Mouse (Mus musculus): ENCODE data around the gene Fam135a. TPM values are rescaled to one million over a fixed set of nuclear protein-coding genes. Genes with fewer than 3 reads are reported as not detected.

Fam135a gene
- total and polyA plus RNA-seq, 3 experiments = not detected

- no peak for TF ChIP-seq ZNF384 (IDR thresholded peaks at IDR 0.05; ENCODE audit: low read depth, low read length)
- no peak for TF ChIP-seq MYB (IDR thresholded peaks at IDR 0.05; ENCODE audit: low read depth, low read length)
- TF ChIP-seq ZMIZ1 (IDR thresholded peaks at IDR 0.05; ENCODE audit: low read depth, low read length) = no peak
- no peak for TF ChIP-seq ETS1 (IDR thresholded peaks at IDR 0.05; ENCODE audit: low read depth, low read length)
- Histone ChIP-seq H3K4me3 (ENCODE audit: control insufficient read depth in 1 of 2, insufficient read depth in 1 of 2, low read depth in 2 of 2, low read length in 2 of 2) (no peak overlapping the region), H3K9me3 (replicated peaks; ENCODE audit: insufficient read depth, low read length) (no peaks in the 10 kb centered on the region), H3K4me1 (ENCODE audit: control insufficient read depth in 1 of 2, insufficient read depth in 2 of 2, low read length in 2 of 2) (no peaks in the 10 kb centered on the region), H3K27me3 (ENCODE audit: control insufficient read depth in 1 of 2, insufficient read depth in 2 of 2, low read length in 2 of 2) (peaks cover 3 to 9% of the 10 kb centered on the region in 2 experiments; a peak in 3 of 4 replicates), H3K27ac (ENCODE audit: control insufficient read depth, low read depth, low read length) (no peak overlapping the region), H3K9ac (ENCODE audit: control insufficient read depth, low read depth, low read length, poor library complexity, severe bottlenecking) (no peak overlapping the region), H3K36me3 (ENCODE audit: control insufficient read depth in 1 of 2, insufficient read depth in 2 of 2, low read length in 2 of 2) (no peaks in the 10 kb centered on the region), H3K79me2 (ENCODE audit: control insufficient read depth, insufficient read depth, low read length, poor library complexity) (no peaks in the 10 kb centered on the region)
- no peak for DNase-seq (ENCODE audit: low read depth, low spot score)
These were observed 53.2 kb downstream of the Fam135a start for GRCm38 (mm10) chr1:24046730-24047510.

- DNase-seq (ENCODE audit: low read depth, low spot score) = no peak
These were observed 54.5 kb downstream of the Fam135a start for GRCm38 (mm10) chr1:24045627-24046026.

GRCm38 (mm10) chr1:24043007-24043406 lies 57.1 kb downstream of the Fam135a start:
- H3K36me3 ChIP-seq (ENCODE audit: control insufficient read depth in 1 of 2, insufficient read depth in 2 of 2, low read length in 2 of 2) = no peaks in the 10 kb centered on the region
- no peaks in the 10 kb centered on the region for H3K4me1 ChIP-seq (ENCODE audit: control insufficient read depth in 1 of 2, insufficient read depth in 2 of 2, low read length in 2 of 2)
- no peaks in the 10 kb centered on the region for H3K79me2 ChIP-seq (ENCODE audit: control insufficient read depth, insufficient read depth, low read length, poor library complexity)
- no peak overlapping the region for H3K9ac ChIP-seq (ENCODE audit: control insufficient read depth, low read depth, low read length, poor library complexity, severe bottlenecking)
- no peak for DNase-seq (ENCODE audit: low read depth, low spot score)
- no peak overlapping the region for H3K27ac ChIP-seq (ENCODE audit: control insufficient read depth, low read depth, low read length)
- TF ChIP-seq GABPA (IDR thresholded peaks at IDR 0.05; ENCODE audit: low read depth, low read length) (no peak), MAFK (IDR thresholded peaks at IDR 0.05; ENCODE audit: borderline replicate concordance, low read depth, low read length) (no peak), MXI1 (IDR thresholded peaks at IDR 0.05; ENCODE audit: low read depth, low read length) (no peak), MYC (IDR thresholded peaks at IDR 0.05; ENCODE audit: low read depth, low read length) (no peak), ZMIZ1 (IDR thresholded peaks at IDR 0.05; ENCODE audit: low read depth, low read length) (no peak), CHD1 (IDR thresholded peaks at IDR 0.05; ENCODE audit: low read depth, low read length) (no peak), POLR2A (IDR thresholded peaks at IDR 0.05; ENCODE audit: control insufficient read depth in 1 of 2, insufficient read depth in 1 of 2, low read depth in 1 of 2, low read length in 2 of 2, poor library complexity in 1 of 2) (no peak)
- H3K27me3 ChIP-seq (ENCODE audit: control insufficient read depth in 1 of 2, insufficient read depth in 2 of 2, low read length in 2 of 2) = peaks cover 0 to 8% of the 10 kb centered on the region in 2 experiments; a peak in 2 of 4 replicates
- H3K9me3 ChIP-seq (replicated peaks; ENCODE audit: insufficient read depth, low read length) = no peaks in the 10 kb centered on the region
- H3K4me3 ChIP-seq (ENCODE audit: control insufficient read depth in 1 of 2, insufficient read depth in 1 of 2, low read depth in 2 of 2, low read length in 2 of 2) = no peak overlapping the region

More at GRCm38 (mm10) chr1:24045627-24046026, 54.5 kb downstream of the Fam135a start:
- H3K36me3 ChIP-seq (ENCODE audit: control insufficient read depth in 1 of 2, insufficient read depth in 2 of 2, low read length in 2 of 2) = no peaks in the 10 kb centered on the region
- TF ChIP-seq MEF2A (IDR thresholded peaks at IDR 0.05; ENCODE audit: extremely low read depth, insufficient replicate concordance, low read depth, low read length, poor library complexity, severe bottlenecking) (no peak), GABPA (IDR thresholded peaks at IDR 0.05; ENCODE audit: low read depth, low read length) (no peak), MYC (IDR thresholded peaks at IDR 0.05; ENCODE audit: low read depth, low read length) (no peak), USF1 (IDR thresholded peaks at IDR 0.05; ENCODE audit: low read depth, low read length) (no peak), UBTF (IDR thresholded peaks at IDR 0.05; ENCODE audit: borderline replicate concordance, insufficient read depth, low read depth, low read length) (no peak), GATA1 (IDR thresholded peaks at IDR 0.05; ENCODE audit: low read depth, low read length) (no peak), POLR2AphosphoS2 (IDR thresholded peaks at IDR 0.05; ENCODE audit: low read length) (no peak), MAFK (IDR thresholded peaks at IDR 0.05; ENCODE audit: borderline replicate concordance, low read depth, low read length) (no peak), ZNF384 (IDR thresholded peaks at IDR 0.05; ENCODE audit: low read depth, low read length) (no peak), ETS1 (IDR thresholded peaks at IDR 0.05; ENCODE audit: low read depth, low read length) (no peak), MAZ (IDR thresholded peaks at IDR 0.05; ENCODE audit: low read depth, low read length) (no peak), JUND (IDR thresholded peaks at IDR 0.05; ENCODE audit: low read depth, low read length) (no peak), ZC3H11A (IDR thresholded peaks at IDR 0.05; ENCODE audit: low read depth, low read length) (no peak), MXI1 (IDR thresholded peaks at IDR 0.05; ENCODE audit: low read depth, low read length) (no peak), NELFE (IDR thresholded peaks at IDR 0.05; ENCODE audit: low read depth, low read length) (no peak), POLR2AphosphoS5 (IDR thresholded peaks at IDR 0.05; ENCODE audit: borderline replicate concordance, low read depth, low read length) (no peak), TBP (IDR thresholded peaks at IDR 0.05; ENCODE audit: low read depth, low read length) (no peak), TAL1 (IDR thresholded peaks at IDR 0.05; ENCODE audit: low read length) (no peak), NRF1 (IDR thresholded peaks at IDR 0.05; ENCODE audit: insufficient read depth, low read depth, low read length, poor library complexity, severe bottlenecking) (no peak), HCFC1 (IDR thresholded peaks at IDR 0.05; ENCODE audit: low read depth, low read length) (no peak)
- no peak overlapping the region for H3K9ac ChIP-seq (ENCODE audit: control insufficient read depth, low read depth, low read length, poor library complexity, severe bottlenecking)
- H3K4me3 ChIP-seq (ENCODE audit: control insufficient read depth in 1 of 2, insufficient read depth in 1 of 2, low read depth in 2 of 2, low read length in 2 of 2) = no peak overlapping the region
- no peaks in the 10 kb centered on the region for H3K4me1 ChIP-seq (ENCODE audit: control insufficient read depth in 1 of 2, insufficient read depth in 2 of 2, low read length in 2 of 2)
- H3K27me3 ChIP-seq (ENCODE audit: control insufficient read depth in 1 of 2, insufficient read depth in 2 of 2, low read length in 2 of 2) = peaks cover 3 to 9% of the 10 kb centered on the region in 2 experiments; a peak in 3 of 4 replicates
- H3K9me3 ChIP-seq (replicated peaks; ENCODE audit: insufficient read depth, low read length) = no peaks in the 10 kb centered on the region
- H3K27ac ChIP-seq (ENCODE audit: control insufficient read depth, low read depth, low read length) = no peak overlapping the region
- H3K79me2 ChIP-seq (ENCODE audit: control insufficient read depth, insufficient read depth, low read length, poor library complexity) = no peaks in the 10 kb centered on the region
